Mouse (Mus musculus) embryonic facial prominence, embryonic 14.5 days (tissue): ENCODE measurements around the gene Dock11. TPM values are rescaled to one million over a fixed set of nuclear protein-coding genes. Genes with fewer than 3 reads are reported as not detected.

Experiments
- ATAC-seq: fragments of 200-750 bp; cut with Nextera tagmentation; 2 replicates; pipeline ENCODE4 v1.8.0; 2017; ENCODE audit warnings: low read depth, moderate number of reproducible peaks, moderate TSS enrichment
- DNase-seq: peaks from one replicate; pipeline ENCODE4 v3.0.0-alpha.2; 2015; ENCODE audit warnings: low spot score
- H3K27ac ChIP-seq: fragments of 300-500 bp; sonication (generic); replicated peaks from 2 replicates; pipeline ENCODE4 v1.5.1; 2014; ENCODE audit warnings: low read depth, mild to moderate bottlenecking, low read length, moderate library complexity
- H3K27me3 ChIP-seq: fragments of 300-500 bp; sonication (generic); replicated peaks from 2 replicates; pipeline ENCODE4 v1.6.1; 2014; ENCODE audit warnings: low read length; ENCODE audit not compliant: control insufficient read depth, insufficient read depth
- H3K36me3 ChIP-seq: fragments of 300-500 bp; sonication (generic); 2 replicates; pipeline ENCODE4 v1.6.1; 2014; ENCODE audit warnings: low read length, mixed read lengths; ENCODE audit not compliant: control insufficient read depth, insufficient read depth
- H3K4me1 ChIP-seq: fragments of 300-500 bp; sonication (generic); 2 replicates; pipeline ENCODE4 v1.6.1; 2014; ENCODE audit warnings: antibody characterized with exemption, low read length; ENCODE audit not compliant: control insufficient read depth, insufficient read depth
- H3K4me2 ChIP-seq: fragments of 300-500 bp; sonication (generic); 2 replicates; pipeline ENCODE4 v1.6.1; 2014; ENCODE audit warnings: low read depth, mild to moderate bottlenecking, low read length, moderate library complexity, mixed read lengths
- H3K4me3 ChIP-seq: fragments of 300-500 bp; sonication (generic); 2 replicates; pipeline ENCODE4 v1.5.1; 2014; ENCODE audit warnings: low read depth, mild to moderate bottlenecking, low read length
- H3K9ac ChIP-seq: fragments of 300-500 bp; sonication (generic); 2 replicates; pipeline ENCODE4 v1.6.1; 2014; ENCODE audit warnings: low read depth, mild to moderate bottlenecking, low read length, moderate library complexity, mixed read lengths
- H3K9me3 ChIP-seq: fragments of 300-500 bp; sonication (generic); 2 replicates; pipeline ENCODE4 v1.6.1; 2016; ENCODE audit warnings: low read length; ENCODE audit not compliant: control insufficient read depth
- WGBS: fragments of 180-500 bp; shearing (Covaris S2); extraction: QIAGEN DNeasy Blood & Tissue Kit; methylation state at CpG from one replicate; pipeline ENCODE4 v1.1.7; 2014; 5-methylcytosine and 5-hydroxymethylcytosine counted together
- polyA plus RNA-seq: library from polyadenylated mRNA; unstranded; fragments of >200 nt; fragmentation: Nextera tagmentation; extraction: Ambion mirVana; gene quantifications from 2 replicates; pipeline ENCODE4 v1.2.1, GENCODE M21; 2014

The Dock11 gene
- polyA plus RNA-seq, 1 experiment from 2014 or later = 25.5 TPM

DNA sequence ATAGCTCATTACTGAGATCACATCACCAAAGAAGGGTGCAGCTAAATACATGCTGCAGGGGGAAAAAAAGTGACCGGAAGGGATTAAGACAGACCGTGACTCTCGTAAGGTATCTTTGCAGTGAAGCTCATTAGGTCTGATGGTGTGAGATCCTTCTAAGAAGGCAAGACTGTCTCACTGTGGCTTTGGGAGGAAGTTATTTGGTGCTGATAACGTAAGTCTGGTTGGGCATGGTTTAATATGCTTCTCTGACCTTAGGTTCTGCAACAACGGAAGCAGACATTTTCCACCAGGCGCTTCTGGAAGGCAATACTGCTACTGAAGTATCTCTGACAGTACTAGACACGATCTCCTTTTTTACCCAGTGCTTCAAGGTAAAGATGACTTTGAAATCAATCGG lies 145.4 kb downstream of the Dock11 start:
- ATAC-seq (no peak), DNase-seq (no peak)
- Histone ChIP-seq H3K4me2 (no peak overlapping the region), H3K27ac (no peak overlapping the region), H3K9ac (no peak overlapping the region), H3K36me3 (0 out of 2 replicates have a peak, but pooled peaks cover 7% of the 10 kb centered on the region), H3K4me1 (no peaks in the 10 kb centered on the region), H3K4me3 (no peak overlapping the region), H3K27me3 (no peaks in the 10 kb centered on the region), H3K9me3 (no peaks in the 10 kb centered on the region)
- 87% methylated on average over 8 of the region's 8 CpGs for WGBS

DNA sequence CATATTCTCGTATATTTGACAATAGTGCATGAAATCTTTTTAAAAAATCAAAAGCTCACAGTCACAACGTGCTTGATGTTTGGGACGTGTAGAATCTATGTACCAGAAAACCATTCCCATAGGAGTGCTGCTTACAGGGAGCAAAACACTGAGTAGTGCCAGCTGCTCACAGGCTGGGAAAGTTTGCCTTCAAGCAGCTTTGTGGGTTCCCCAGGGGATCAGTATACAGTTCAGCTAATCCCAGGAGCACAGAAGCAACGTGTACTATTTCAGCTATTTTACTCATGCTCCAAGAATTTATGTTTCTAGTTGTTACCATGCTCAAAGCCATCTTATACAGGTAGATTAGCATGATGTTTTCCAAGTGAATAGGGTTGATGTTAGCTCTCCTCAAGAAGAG lies 157.1 kb downstream of the Dock11 start:
- no peak overlapping the region for H3K27ac ChIP-seq
- H3K4me1 ChIP-seq = no peaks in the 10 kb centered on the region
- no peak overlapping the region for H3K9ac ChIP-seq
- H3K27me3 ChIP-seq = no peaks in the 10 kb centered on the region
- no peaks in the 10 kb centered on the region for H3K9me3 ChIP-seq
- no peak overlapping the region for H3K4me3 ChIP-seq
- H3K36me3 ChIP-seq = no peaks in the 10 kb centered on the region
- ATAC-seq (peak; percentile 57; the same call in 1 of the 2 replicates), DNase-seq (peak; percentile 58)
- H3K4me2 ChIP-seq = no peak overlapping the region
- 52% methylated on average over 4 of the region's 4 CpGs for WGBS

DNA sequence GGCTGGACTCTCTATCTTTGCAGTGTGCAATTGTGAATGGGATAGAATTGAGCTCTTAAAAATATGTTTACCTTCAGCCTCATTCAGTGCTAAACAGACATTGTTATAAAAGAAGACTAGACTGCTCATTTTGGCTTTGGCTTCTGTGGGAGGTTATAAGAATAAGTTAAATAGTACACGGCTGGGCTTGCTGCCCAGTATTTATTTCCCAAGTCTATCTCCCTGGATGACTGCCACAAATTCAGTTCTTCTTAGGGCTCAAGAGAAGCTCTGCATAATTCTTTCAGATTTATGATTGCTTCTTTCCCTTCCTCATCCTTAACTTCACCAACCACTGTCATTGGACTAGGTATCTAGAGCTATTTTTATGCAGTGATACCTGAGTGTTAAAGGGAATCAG lies 158.8 kb downstream of the Dock11 start:
- Histone ChIP-seq H3K27me3 (no peaks in the 10 kb centered on the region), H3K36me3 (no peaks in the 10 kb centered on the region), H3K4me1 (no peaks in the 10 kb centered on the region), H3K9me3 (no peaks in the 10 kb centered on the region), H3K4me2 (no peak overlapping the region), H3K27ac (no peak overlapping the region), H3K9ac (no peak overlapping the region), H3K4me3 (no peak overlapping the region)
- DNase-seq (peak; percentile 71), ATAC-seq (no peak)
- 68% methylated on average over 1 of the region's 1 CpGs for WGBS

DNA sequence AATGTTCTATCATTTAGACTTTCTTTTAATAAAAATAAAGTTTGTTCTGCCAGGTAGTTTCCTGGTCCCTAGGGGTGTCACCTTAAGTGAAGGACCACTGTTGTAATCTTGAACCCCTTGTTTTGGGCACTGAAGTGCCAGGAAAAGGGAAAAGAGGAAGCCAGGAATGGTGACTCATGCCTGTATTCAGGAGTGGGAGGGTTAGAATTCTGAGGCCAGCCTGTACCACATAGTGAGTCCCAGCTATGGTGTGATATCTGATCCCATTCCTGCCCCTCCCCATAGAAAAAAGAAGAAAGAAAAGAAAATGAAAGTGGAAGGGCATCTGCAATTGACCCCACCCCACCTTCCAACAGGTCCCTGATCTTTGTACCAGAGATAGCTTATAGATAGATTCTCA lies 161.7 kb downstream of the Dock11 start:
- no peak overlapping the region for H3K27ac ChIP-seq
- no peaks in the 10 kb centered on the region for H3K4me1 ChIP-seq
- no peaks in the 10 kb centered on the region for H3K9me3 ChIP-seq
- H3K4me2 ChIP-seq = no peak overlapping the region
- no peaks in the 10 kb centered on the region for H3K36me3 ChIP-seq
- DNase-seq (no peak), ATAC-seq (no peak)
- H3K4me3 ChIP-seq = no peak overlapping the region
- no peaks in the 10 kb centered on the region for H3K27me3 ChIP-seq
- H3K9ac ChIP-seq = no peak overlapping the region

DNA sequence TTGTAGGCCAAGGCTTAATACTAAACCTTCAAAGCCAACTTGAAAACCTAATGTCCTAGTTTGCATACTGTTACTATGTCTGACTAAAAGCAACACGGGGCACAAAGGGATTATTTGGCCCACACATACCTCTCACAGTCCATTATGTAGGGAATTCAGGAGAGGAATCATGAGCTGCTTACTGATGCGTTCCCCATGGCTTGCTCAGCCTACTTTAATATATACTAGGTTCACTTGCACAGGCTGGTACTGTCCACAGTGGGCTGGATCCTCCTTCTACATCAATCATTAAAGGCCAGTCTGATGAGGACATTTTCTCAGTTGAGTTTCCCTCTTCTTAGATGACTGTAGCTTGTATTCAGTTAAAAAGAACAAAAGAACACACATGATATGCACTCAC lies 185.4 kb downstream of the Dock11 start:
- DNase-seq (no peak), ATAC-seq (no peak)
- no peaks in the 10 kb centered on the region for H3K36me3 ChIP-seq
- H3K4me2 ChIP-seq = no peak overlapping the region
- H3K4me1 ChIP-seq = no peaks in the 10 kb centered on the region
- no peak overlapping the region for H3K9ac ChIP-seq
- no peak overlapping the region for H3K4me3 ChIP-seq
- no peaks in the 10 kb centered on the region for H3K27me3 ChIP-seq
- no peak overlapping the region for H3K27ac ChIP-seq
- 68% methylated on average over 2 of the region's 2 CpGs for WGBS
- H3K9me3 ChIP-seq = no peaks in the 10 kb centered on the region

DNA sequence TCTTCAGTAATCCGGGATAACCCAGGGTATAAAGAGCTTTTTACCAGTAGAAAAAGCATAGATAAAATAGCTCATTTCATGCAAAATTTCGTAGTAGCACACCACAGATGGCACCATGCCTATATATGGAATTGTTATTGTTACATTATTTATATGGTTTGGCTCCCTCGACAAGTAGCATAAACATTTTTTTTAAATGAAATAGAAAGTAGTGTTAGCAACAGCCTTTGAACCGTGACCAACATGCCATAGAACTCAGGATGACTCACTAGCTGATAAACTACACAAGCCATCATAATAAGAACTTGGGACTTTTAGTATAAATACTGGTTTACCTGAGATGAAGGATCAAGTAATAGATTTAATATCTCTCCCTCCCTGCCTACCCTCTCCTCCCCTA lies 188.5 kb downstream of the Dock11 start:
- no peak overlapping the region for H3K4me3 ChIP-seq
- no peak overlapping the region for H3K4me2 ChIP-seq
- H3K9ac ChIP-seq = no peak overlapping the region
- ATAC-seq = no peak
- no peaks in the 10 kb centered on the region for H3K4me1 ChIP-seq
- DNase-seq = no peak
- no peaks in the 10 kb centered on the region for H3K36me3 ChIP-seq
- H3K9me3 ChIP-seq = no peaks in the 10 kb centered on the region
- WGBS = 60% methylated on average over 4 of the region's 4 CpGs
- H3K27me3 ChIP-seq = no peaks in the 10 kb centered on the region
- H3K27ac ChIP-seq = no peak overlapping the region

DNA sequence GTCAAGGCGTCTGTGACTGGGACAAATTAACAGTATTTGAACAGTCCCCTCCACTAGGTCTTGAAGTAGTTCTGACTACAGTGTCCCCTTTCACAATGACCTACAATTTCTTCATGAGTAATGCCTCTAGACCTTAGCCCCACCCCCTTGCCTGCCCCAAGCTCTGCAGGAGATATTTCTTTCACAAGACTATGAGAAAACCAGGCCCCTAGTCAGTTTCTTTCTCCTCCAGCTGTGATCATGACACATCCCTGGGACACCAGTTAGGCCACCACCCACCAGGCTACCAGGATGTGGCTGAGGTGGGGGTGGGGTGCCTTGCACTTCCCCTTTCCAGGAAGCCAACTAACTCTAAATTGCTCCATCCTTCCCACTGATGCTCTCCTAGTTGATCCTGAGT lies 194.3 kb downstream of the Dock11 start:
- no peak overlapping the region for H3K4me3 ChIP-seq
- no peak overlapping the region for H3K4me2 ChIP-seq
- WGBS = 75% methylated on average over 1 of the region's 1 CpGs
- H3K36me3 ChIP-seq = no peaks in the 10 kb centered on the region
- ATAC-seq = no peak
- H3K9ac ChIP-seq = no peak overlapping the region
- H3K27ac ChIP-seq = no peak overlapping the region
- DNase-seq = no peak
- no peaks in the 10 kb centered on the region for H3K27me3 ChIP-seq
- no peaks in the 10 kb centered on the region for H3K9me3 ChIP-seq
- H3K4me1 ChIP-seq = no peaks in the 10 kb centered on the region

DNA sequence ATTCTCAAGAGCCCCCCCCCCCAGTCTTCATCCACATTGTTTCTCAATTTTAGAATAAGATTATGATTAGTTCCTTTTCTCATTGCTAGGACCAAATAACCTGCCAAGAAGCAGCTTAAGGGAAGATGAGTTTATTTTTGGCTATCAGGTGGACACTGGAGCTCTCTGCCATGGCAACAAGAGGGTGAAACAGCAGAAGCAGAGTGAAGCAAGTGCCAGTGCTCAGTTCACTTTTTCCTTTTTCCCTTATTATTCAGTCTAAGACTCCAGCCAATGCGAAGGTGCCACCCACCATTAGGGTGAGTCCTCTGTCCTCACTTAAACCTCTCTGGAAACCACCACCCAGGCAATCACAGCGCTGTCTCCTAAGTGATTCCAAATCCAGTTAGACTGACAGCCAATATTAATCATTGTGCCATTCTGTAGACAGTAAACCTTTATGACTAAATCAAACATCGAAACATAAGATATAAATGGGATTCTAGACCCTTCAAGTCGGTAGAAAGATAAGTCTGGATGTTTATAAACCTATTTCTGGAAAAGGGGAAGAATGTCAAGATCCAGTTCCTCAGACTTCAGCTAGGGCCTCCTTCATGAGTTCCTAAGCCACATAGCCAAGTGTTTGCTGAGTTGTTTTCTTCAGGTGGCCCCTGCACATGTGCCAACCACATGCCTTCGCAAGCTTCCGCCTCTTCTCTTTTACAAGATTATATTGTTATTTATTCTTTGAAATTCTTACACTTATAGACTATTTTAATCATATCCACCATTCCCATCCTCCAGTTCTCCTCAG lies 200.0 kb downstream of the Dock11 start:
- 88% methylated on average over 6 of the region's 6 CpGs for WGBS
- H3K27ac ChIP-seq = no peak overlapping the region

DNA sequence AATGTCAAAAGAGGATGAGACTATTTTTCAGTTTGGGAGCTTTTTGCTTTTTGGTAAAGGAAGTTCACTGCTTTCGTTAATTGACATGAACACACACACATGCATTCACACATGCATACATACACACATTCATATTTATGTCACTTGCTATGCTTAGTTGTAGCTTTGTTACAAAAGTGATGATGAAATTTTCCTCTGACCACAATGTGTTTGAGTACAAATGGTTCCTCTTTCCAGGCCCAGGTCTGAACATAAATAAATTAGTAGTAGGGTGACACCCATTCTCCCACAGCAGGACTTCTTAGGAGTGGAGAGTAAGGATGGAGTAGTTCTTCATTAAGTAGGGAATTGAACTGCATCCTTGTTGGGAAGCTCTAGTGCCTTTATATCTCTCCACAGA lies 212.3 kb downstream of the Dock11 start:
- Histone ChIP-seq H3K36me3 (no peaks in the 10 kb centered on the region), H3K4me2 (no peak overlapping the region), H3K9ac (no peak overlapping the region), H3K27me3 (no peaks in the 10 kb centered on the region), H3K4me1 (no peaks in the 10 kb centered on the region), H3K4me3 (no peak overlapping the region), H3K27ac (no peak overlapping the region), H3K9me3 (no peaks in the 10 kb centered on the region)
- ATAC-seq (no peak), DNase-seq (no peak)
- WGBS = 83% methylated on average over 1 of the region's 1 CpGs

More for the DNA sequence above, 200.0 kb downstream of the Dock11 start:
- H3K36me3 ChIP-seq = no peaks in the 10 kb centered on the region
- no peaks in the 10 kb centered on the region for H3K27me3 ChIP-seq
- H3K4me1 ChIP-seq = no peaks in the 10 kb centered on the region
- H3K4me2 ChIP-seq = no peak overlapping the region
- no peak overlapping the region for H3K9ac ChIP-seq
- no peak overlapping the region for H3K4me3 ChIP-seq
- ATAC-seq (no peak), DNase-seq (no peak)
- no peaks in the 10 kb centered on the region for H3K9me3 ChIP-seq
